Mouse (Mus musculus): ENCODE data around the gene Slc8a2. TPM values are rescaled to one million over a fixed set of nuclear protein-coding genes. Genes with fewer than 3 reads are reported as not detected.
A peak's percentile ranks its signal among the peaks of the same experiment; 100 is the strongest.

The Slc8a2 gene
- polyA plus RNA-seq, 1 experiment from 2014 or later: 0.24 TPM

- Histone ChIP-seq H3K9ac (ENCODE audit: low read depth, low read length) (no peak overlapping the region), H3K27ac (ENCODE audit: low read depth, low read length) (no peak overlapping the region), H3K9me3 (ENCODE audit: control insufficient read depth, low read length) (no peaks in the 10 kb centered on the region), H3K4me1 (ENCODE audit: control insufficient read depth, insufficient read depth, low read length) (peaks cover 32% of the 10 kb centered on the region), H3K4me2 (replicated peaks; ENCODE audit: low read depth, low read length) (0 out of 2 replicates have a peak overlapping the region, but pooled peaks have one; percentile 10), H3K27me3 (ENCODE audit: control insufficient read depth, insufficient read depth, low read length) (no peaks in the 10 kb centered on the region), H3K36me3 (ENCODE audit: control insufficient read depth, insufficient read depth, low read length) (no peaks in the 10 kb centered on the region; the same call in 1 of the 2 replicates), H3K4me3 (ENCODE audit: low read length) (no peak overlapping the region)
- 16% methylated on average over 7 of the region's 7 CpGs for WGBS
- ATAC-seq (ENCODE audit: low FRiP score, low TSS enrichment): no peak
Measured at GRCm38 (mm10) chr7:16132161-16132581, 2.5 kb downstream of the Slc8a2 start.

GRCm38 (mm10) chr7:16132926-16133325, 3.3 kb downstream of the Slc8a2 start:
- Histone ChIP-seq H3K4me1 (ENCODE audit: control insufficient read depth, insufficient read depth, low read length) (peaks cover 32% of the 10 kb centered on the region), H3K27ac (ENCODE audit: low read depth, low read length) (no peak overlapping the region), H3K4me2 (replicated peaks; ENCODE audit: low read depth, low read length) (no peak overlapping the region), H3K4me3 (ENCODE audit: low read length) (no peak overlapping the region), H3K9ac (ENCODE audit: low read depth, low read length) (no peak overlapping the region), H3K27me3 (ENCODE audit: control insufficient read depth, insufficient read depth, low read length) (no peaks in the 10 kb centered on the region), H3K36me3 (ENCODE audit: control insufficient read depth, insufficient read depth, low read length) (no peaks in the 10 kb centered on the region), H3K9me3 (ENCODE audit: control insufficient read depth, low read length) (no peaks in the 10 kb centered on the region)
- ATAC-seq (ENCODE audit: low FRiP score, low TSS enrichment): no peak
- WGBS: 68% methylated on average over 3 of the region's 3 CpGs

GRCm38 (mm10) chr7:16133691-16134090, 4.1 kb downstream of the Slc8a2 start:
- Histone ChIP-seq H3K36me3 (ENCODE audit: control insufficient read depth, insufficient read depth, low read length) (no peaks in the 10 kb centered on the region), H3K4me3 (ENCODE audit: low read length) (no peak overlapping the region), H3K27ac (ENCODE audit: low read depth, low read length) (no peak overlapping the region), H3K4me2 (replicated peaks; ENCODE audit: low read depth, low read length) (no peak overlapping the region), H3K4me1 (ENCODE audit: control insufficient read depth, insufficient read depth, low read length) (peaks cover 32% of the 10 kb centered on the region), H3K9ac (ENCODE audit: low read depth, low read length) (no peak overlapping the region), H3K27me3 (ENCODE audit: control insufficient read depth, insufficient read depth, low read length) (no peaks in the 10 kb centered on the region), H3K9me3 (ENCODE audit: control insufficient read depth, low read length) (no peaks in the 10 kb centered on the region)
- 88% methylated on average over 9 of the region's 9 CpGs for WGBS
- ATAC-seq (ENCODE audit: low FRiP score, low TSS enrichment): no peak

GRCm38 (mm10) chr7:16134951-16135392, 5.3 kb downstream of the Slc8a2 start:
- Histone ChIP-seq H3K9me3 (ENCODE audit: control insufficient read depth, low read length) (no peaks in the 10 kb centered on the region), H3K4me2 (replicated peaks; ENCODE audit: low read depth, low read length) (no peak overlapping the region), H3K4me3 (ENCODE audit: low read length) (no peak overlapping the region), H3K27me3 (ENCODE audit: control insufficient read depth, insufficient read depth, low read length) (no peaks in the 10 kb centered on the region), H3K4me1 (ENCODE audit: control insufficient read depth, insufficient read depth, low read length) (peaks cover 23% of the 10 kb centered on the region), H3K9ac (ENCODE audit: low read depth, low read length) (no peak overlapping the region), H3K36me3 (ENCODE audit: control insufficient read depth, insufficient read depth, low read length) (no peaks in the 10 kb centered on the region), H3K27ac (ENCODE audit: low read depth, low read length) (no peak overlapping the region)
- 71% methylated on average over 7 of the region's 7 CpGs for WGBS
- ATAC-seq (ENCODE audit: low FRiP score, low TSS enrichment): no peak

GRCm38 (mm10) chr7:16146489-16147410, 17.1 kb downstream of the Slc8a2 start:
- ATAC-seq (ENCODE audit: low FRiP score, low TSS enrichment): no peak
- no peaks in the 10 kb centered on the region for H3K36me3 ChIP-seq (ENCODE audit: control insufficient read depth, insufficient read depth, low read length)
- H3K9ac ChIP-seq (ENCODE audit: low read depth, low read length): no peak overlapping the region
- H3K9me3 ChIP-seq (ENCODE audit: control insufficient read depth, low read length): no peaks in the 10 kb centered on the region
- H3K4me2 ChIP-seq (replicated peaks; ENCODE audit: low read depth, low read length): no peak overlapping the region
- no peaks in the 10 kb centered on the region for H3K4me1 ChIP-seq (ENCODE audit: control insufficient read depth, insufficient read depth, low read length)
- no peaks in the 10 kb centered on the region for H3K27me3 ChIP-seq (ENCODE audit: control insufficient read depth, insufficient read depth, low read length)
- no peak overlapping the region for H3K4me3 ChIP-seq (ENCODE audit: low read length)
- 24% methylated on average over 23 of the region's 27 CpGs for WGBS
- H3K27ac ChIP-seq (ENCODE audit: low read depth, low read length): no peak overlapping the region

GRCm38 (mm10) chr7:16147643-16148042, 18.0 kb downstream of the Slc8a2 start:
- Histone ChIP-seq H3K27me3 (ENCODE audit: control insufficient read depth, insufficient read depth, low read length) (no peaks in the 10 kb centered on the region), H3K4me1 (ENCODE audit: control insufficient read depth, insufficient read depth, low read length) (no peaks in the 10 kb centered on the region), H3K4me3 (ENCODE audit: low read length) (no peak overlapping the region), H3K4me2 (replicated peaks; ENCODE audit: low read depth, low read length) (no peak overlapping the region), H3K9me3 (ENCODE audit: control insufficient read depth, low read length) (no peaks in the 10 kb centered on the region), H3K36me3 (ENCODE audit: control insufficient read depth, insufficient read depth, low read length) (no peaks in the 10 kb centered on the region), H3K9ac (ENCODE audit: low read depth, low read length) (no peak overlapping the region), H3K27ac (ENCODE audit: low read depth, low read length) (no peak overlapping the region)
- 0 out of 2 replicates have a peak, but pooled peaks have one; percentile 33 for ATAC-seq (ENCODE audit: low FRiP score, low TSS enrichment)
- 10% methylated on average over 15 of the region's 15 CpGs for WGBS

GRCm38 (mm10) chr7:16149241-16149640, 19.6 kb downstream of the Slc8a2 start:
- no peak for ATAC-seq (ENCODE audit: low FRiP score, low TSS enrichment)
- Histone ChIP-seq H3K4me3 (ENCODE audit: low read length) (no peak overlapping the region), H3K9me3 (ENCODE audit: control insufficient read depth, low read length) (no peaks in the 10 kb centered on the region), H3K27ac (ENCODE audit: low read depth, low read length) (no peak overlapping the region), H3K4me1 (ENCODE audit: control insufficient read depth, insufficient read depth, low read length) (no peaks in the 10 kb centered on the region), H3K27me3 (ENCODE audit: control insufficient read depth, insufficient read depth, low read length) (no peaks in the 10 kb centered on the region), H3K9ac (ENCODE audit: low read depth, low read length) (no peak overlapping the region), H3K36me3 (ENCODE audit: control insufficient read depth, insufficient read depth, low read length) (no peaks in the 10 kb centered on the region), H3K4me2 (replicated peaks; ENCODE audit: low read depth, low read length) (no peak overlapping the region)
- 63% methylated on average over 5 of the region's 5 CpGs for WGBS

- H3K27ac ChIP-seq (ENCODE audit: low read depth, low read length): no peak overlapping the region
- no peak overlapping the region for H3K4me3 ChIP-seq (ENCODE audit: low read length)
- 74% methylated on average over 9 of the region's 9 CpGs for WGBS
- no peak for ATAC-seq (ENCODE audit: low FRiP score, low TSS enrichment)
- no peaks in the 10 kb centered on the region for H3K4me1 ChIP-seq (ENCODE audit: control insufficient read depth, insufficient read depth, low read length)
- H3K4me2 ChIP-seq (replicated peaks; ENCODE audit: low read depth, low read length): no peak overlapping the region
- no peaks in the 10 kb centered on the region for H3K27me3 ChIP-seq (ENCODE audit: control insufficient read depth, insufficient read depth, low read length)
- no peak overlapping the region for H3K9ac ChIP-seq (ENCODE audit: low read depth, low read length)
- H3K36me3 ChIP-seq (ENCODE audit: control insufficient read depth, insufficient read depth, low read length): no peaks in the 10 kb centered on the region
- H3K9me3 ChIP-seq (ENCODE audit: control insufficient read depth, low read length): no peaks in the 10 kb centered on the region
Measured at GRCm38 (mm10) chr7:16150191-16151145, 20.8 kb downstream of the Slc8a2 start.
